Mouse (Mus musculus) layer of hippocampus, postnatal 10 days (tissue): ENCODE data around the gene Dlg2. TPM values are rescaled to one million over a fixed set of nuclear protein-coding genes. Genes with fewer than 3 reads are reported as not detected.
"Not testable (repeated sequence)": the region's sequence is repeated elsewhere in the genome, so short reads cannot be mapped to it uniquely, and the experiment has no call there.

Experiments used
- DNase-seq, 2 experiments: peaks; one replicate each; pipeline ENCODE4 v3.0.0; 2021; ENCODE audit warnings: low spot score in 2 of 2
- total RNA-seq, 2 experiments: library from RNA; stranded (reverse); gene quantifications; 2 replicates each; pipeline ENCODE4 v1.2.3; 2021

The Dlg2 gene
- total RNA-seq, 2 experiments from 2014 or later: 264 to 268 TPM

DNA sequence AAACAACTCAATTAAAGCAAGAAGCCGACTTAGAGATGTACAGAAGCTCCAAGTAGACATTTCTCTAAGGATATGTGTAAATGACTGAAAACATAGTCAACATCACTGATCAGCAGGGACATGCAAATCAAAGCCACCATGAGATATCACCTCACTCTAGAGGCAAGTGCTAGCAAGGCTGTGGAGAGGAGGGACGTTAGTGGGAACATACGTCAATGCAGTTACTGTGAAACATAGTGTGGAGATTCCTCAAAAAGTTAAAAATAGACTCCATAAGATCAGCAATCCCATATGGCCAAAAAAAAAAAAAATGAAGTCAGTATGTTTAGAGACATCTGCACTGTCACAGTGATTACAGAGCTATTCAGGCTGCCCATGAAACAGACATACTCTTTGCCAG is 349.2 kb downstream of the Dlg2 start:
- no peak for DNase-seq

GRCm38 (mm10) chr7:90841276-90841675 is 364.8 kb downstream of the Dlg2 start:
- no peak for DNase-seq

DNA sequence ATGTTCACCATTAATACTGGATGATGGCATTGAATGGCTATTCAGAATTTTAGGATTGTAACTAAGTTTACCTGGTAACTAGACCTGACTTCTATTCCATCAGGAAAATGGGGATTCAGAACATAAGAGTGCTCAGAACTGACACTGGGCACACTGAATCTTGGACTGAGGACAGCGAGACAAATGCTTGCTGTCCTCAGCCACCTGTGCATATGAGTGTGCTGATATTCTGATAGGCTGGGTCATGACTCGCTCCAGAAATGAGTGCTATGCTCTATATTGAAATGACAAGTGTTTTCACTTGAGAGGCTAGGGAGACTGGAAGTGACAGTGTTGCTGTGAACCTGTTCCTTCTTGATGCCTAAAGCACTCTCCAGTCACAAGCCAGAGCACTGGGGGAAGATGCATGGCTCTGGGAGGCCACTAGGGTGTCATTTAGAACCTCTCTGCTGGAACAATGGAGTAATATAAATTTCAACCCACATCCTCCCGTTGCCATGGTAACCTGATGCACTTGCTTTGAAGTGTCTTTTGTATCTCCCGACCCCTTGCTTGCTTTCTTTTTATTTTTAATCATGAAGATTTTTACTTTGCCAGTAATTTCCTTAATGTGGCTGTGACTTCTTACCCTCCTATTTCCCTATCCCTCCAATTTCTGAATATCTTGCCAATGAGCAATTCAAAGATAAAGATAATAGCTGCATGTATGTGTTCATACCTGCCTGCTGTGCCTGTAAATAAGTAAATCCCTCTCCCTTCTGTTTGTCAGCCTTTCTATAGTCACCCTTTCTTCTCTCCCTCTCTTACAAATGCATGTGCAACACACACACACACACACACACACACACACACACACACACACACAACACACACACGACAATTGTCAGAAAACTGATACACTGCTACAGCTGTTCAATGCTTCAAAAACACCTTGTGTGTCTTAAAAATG is 367.1 kb downstream of the Dlg2 start:
- peak; percentile 5 to 14 for DNase-seq

- not testable (repeated sequence) for DNase-seq
Measured at GRCm38 (mm10) chr7:90876796-90877195, 400.3 kb downstream of the Dlg2 start.

GRCm38 (mm10) chr7:90882740-90883139 is 406.3 kb downstream of the Dlg2 start:
- no peak for DNase-seq

DNA sequence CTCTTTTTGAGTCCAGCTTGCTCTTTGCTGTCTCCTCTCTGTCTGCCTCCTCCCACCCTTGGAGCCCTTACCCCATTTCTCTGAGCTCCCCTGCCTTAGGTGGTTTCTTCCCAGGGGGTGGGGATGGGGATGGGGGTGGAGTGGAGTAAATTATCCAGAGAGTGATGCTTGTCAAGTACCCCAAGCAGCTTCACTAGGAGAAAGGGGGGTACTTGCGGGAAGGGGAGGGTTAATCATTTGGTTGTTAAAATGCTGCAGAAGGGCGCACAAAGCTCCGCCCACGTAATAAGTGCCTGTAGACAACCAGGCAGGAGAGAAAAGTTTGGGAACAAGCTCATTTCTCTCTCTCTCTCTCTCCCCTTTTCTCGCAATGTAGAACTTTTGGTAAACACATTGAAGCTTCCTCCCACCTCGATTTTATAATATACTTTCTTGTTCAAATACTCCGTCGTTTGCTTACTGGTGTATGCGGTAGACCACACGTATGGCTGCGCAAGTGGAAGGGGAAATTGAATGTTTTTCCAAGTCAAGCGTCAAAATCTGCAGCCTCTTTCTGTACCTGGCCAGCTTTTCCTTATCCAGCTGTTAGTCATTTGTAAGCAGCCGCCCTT is 410.0 kb downstream of the Dlg2 start:
- peak in 1 of 2 experiments; percentile 3 for DNase-seq

DNA sequence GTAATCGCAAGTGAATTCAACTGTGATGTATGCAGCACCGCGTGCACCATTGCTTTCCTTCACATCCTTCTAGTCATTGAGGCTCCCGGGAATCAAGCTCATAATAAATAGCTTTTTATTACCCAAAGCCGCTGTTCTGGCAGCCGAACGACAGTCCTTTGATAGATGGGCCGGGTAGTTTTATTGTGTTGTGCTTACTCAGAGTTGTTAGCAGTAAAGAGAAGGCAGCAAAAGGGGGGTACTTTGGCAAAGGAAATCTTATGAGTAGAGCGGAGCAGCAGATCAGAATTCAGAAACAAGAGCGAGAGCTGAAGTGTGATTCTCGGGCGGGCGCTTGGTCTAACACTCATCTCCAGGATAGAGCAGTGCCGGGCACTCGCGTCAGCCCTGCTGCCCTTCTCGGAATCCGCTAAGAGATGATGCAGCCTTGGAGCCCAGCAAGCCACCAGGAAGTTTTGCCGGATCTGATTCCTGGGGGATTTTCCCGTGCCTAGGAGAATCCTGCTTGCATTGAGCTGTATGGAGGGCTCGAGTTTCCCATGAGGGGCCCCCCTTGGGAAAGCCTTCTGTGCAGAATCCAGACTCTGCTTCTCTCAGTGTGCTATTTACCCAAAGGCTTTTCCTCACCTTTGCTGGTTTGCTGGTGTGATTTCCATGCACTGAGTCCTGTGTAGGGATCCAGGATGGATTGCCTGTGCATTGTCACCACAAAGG is 410.7 kb downstream of the Dlg2 start:
- peak; percentile 30 to 52 for DNase-seq

DNA sequence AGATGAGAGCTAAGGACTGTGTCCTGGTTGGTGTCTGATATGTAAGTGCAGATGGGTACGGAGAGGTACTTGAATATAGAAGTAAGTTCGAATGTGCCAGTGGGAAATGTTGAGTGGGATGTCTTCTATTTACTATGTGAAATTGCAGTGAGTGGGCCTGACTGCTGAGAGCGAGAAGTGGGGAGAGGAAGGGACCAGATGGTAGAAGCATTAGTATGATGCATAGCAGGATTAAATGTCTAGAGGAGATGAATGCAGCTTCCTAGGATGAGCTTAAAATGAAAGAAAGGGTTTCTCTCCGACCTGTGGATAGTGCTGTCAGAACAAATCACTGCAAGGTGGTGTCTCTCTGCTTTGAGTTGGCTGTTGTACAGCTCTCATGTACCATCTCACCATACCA is 451.0 kb downstream of the Dlg2 start:
- no peak for DNase-seq

- no peak for DNase-seq
Measured at GRCm38 (mm10) chr7:90940726-90941125, 464.3 kb downstream of the Dlg2 start.

- no peak for DNase-seq
Measured at GRCm38 (mm10) chr7:90947073-90947472, 470.6 kb downstream of the Dlg2 start.

DNA sequence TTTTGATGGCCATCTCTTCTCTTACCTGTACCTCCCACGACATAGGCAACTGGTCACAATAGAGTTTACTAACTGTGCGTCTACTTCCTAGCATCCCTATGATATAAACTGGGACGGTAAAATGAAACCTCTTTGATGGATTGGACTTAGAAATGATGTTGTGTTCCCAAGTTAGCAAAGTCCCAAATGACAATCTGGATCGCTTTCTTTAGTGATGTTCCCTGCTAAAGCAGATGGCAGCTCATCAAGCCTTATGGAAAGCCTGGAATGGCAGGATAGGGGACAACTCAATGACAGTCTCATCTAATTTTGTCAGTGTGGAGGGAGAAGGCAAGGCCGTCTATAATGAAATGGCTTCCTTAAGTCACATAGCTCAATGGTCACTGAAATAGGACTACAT is 472.7 kb downstream of the Dlg2 start:
- DNase-seq: no peak

- no peak for DNase-seq
Measured at GRCm38 (mm10) chr7:90977241-90977640, 500.8 kb downstream of the Dlg2 start.

- DNase-seq: no peak
Measured at GRCm38 (mm10) chr7:90982069-90982468, 505.6 kb downstream of the Dlg2 start.

DNA sequence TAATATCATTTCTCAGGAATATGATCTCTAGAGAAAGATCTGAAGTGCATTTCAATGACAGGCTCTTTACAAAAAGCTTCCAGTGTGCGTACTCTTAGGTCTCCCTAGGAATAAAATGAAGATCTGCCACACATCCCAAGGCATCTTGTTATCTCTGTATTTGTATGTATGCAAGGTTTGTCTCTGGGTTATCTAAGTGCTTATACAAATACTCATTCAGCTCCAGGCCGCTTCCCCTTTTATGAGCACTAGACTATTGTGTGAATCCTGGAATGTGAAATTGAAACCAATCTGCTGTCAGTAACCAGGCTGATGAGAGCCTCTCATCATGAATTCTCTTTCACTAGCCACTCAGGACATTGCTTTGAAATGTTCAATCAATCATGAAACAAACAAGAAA is 534.2 kb downstream of the Dlg2 start:
- DNase-seq: no peak

DNA sequence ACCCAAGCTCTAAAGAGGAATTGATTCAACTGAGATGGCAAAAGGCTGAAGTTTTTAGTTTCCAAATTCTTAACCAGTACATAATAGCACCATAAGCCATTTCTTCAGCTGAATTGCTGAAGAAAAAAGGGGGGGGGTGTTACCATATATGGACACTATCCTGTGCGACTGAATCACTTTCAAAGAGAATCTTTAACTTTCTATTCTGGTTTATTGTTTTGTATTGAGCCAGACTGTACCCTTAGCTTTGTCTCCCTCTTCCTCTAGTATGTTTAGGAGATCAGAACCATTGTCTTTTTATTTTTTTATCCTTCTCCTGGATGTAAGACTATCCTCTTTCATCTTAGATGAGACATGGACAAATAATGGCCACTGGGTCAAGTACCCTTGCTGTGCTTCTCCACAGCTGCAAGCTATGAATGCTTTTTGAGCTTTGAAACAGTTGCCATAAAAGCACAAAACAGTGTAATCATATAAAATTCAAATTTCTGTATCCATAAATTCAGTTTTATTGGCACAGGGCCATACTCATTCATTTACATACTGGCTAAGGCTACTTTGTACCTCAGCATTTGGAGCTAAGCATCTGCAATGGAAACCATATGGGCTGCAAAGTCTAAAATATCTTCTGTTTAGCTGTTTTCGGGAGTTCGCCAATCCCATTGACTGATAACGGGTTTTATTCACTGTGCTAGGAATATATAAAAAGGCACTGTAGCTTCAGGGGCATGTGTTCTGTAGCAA is 568.7 kb downstream of the Dlg2 start:
- DNase-seq: no peak

- DNase-seq: no peak
Measured at GRCm38 (mm10) chr7:91045742-91046098, 569.2 kb downstream of the Dlg2 start.

DNA sequence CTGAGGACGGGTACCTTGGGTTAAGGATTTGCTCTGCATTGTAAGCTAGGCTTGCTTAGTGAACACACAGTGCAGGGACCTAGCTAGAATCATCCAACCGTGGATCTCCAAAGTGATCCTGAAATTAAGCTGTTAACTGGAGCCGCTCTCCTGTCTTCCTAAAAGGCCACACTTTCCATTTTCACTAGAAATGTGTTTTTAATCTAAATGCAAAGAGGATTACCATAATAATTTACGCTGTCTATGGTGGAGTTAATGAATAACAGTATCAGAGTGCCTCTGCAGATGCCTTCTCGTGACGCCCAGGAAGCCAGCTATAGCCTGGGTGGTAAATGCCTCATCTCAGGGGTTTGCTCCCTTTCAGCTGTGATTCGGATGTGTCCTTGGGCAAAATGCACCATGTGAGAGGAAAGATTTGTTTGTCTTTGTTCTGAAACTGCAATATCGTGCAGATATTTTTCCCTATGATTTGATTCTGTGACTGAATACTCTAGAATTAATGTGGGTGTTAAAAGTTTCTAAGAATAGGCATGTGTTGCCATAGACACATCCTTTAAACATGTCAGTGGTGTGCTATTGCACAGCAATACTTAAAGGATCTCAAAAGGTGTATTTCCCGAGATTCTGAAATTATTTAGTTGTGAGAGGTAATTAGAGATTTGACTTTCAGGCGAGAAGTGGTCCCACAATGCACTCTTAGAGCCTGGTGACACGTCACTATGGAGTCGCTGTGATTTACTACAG is 587.0 kb downstream of the Dlg2 start:
- peak; percentile 6 to 25 for DNase-seq

DNA sequence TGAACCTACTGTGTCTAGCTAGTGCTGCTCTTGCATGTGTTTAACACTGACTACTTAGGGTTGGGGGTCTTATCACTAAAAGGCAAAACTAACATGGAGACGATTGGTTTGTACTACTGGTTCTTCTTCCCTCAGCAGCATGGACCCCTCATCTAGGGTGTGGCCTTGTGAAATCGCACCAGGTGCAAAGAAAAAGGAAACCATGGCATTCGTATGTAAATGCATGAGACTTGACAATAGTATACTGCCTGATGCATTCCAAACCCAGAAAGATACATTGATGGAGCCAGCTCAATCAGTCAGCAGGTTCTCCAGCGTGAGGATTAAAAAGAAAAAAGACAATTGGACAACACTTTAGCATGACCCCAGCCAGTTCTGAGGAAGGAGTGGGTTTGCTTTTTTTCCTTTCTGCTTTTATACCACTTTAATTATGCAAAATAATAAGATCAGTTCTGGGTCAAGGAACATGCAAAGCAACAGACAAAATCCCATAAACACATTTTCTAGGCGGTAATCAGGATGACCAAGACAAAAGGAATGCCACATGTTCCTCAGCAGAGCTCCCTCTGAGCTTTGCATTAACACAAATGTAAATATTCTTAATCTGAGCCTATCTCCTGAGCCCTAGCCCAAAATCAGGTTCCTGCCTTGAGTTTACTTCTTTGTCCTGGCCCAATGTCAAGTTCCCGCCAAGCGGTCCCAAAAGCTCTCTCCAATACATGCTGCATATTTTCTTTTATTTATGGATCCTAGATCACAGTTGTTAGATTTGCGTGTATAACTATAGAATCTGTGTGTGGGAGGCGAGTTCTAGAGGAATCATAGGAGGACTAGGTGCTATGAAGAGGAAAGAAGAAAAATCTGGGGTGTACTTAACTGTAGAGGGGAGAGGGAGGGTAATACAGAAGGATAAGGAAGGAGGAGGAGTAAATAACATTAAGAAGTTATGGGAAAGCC is 595.6 kb downstream of the Dlg2 start:
- DNase-seq: no peak

- no peak for DNase-seq
Measured at GRCm38 (mm10) chr7:91086071-91086470, 609.6 kb downstream of the Dlg2 start.
